Mouse (Mus musculus) G1E-ER4 (cell line): ENCODE results near the gene Mea1. TPM values are rescaled to one million over a fixed set of nuclear protein-coding genes. Genes with fewer than 3 reads are reported as not detected.

Experiments
- GATA1 ChIP-seq: IDR thresholded peaks from one replicate; pipeline ENCODE4 v1.8.0; 2012; ENCODE audit warnings: low read length, inconsistent platforms
- polyA plus RNA-seq: library from polyadenylated mRNA; stranded (reverse); fragments of >175 nt; gene quantifications from 2 replicates; pipeline ENCODE4 v1.2.3, GENCODE M21; 2012

Gene Mea1
- polyA plus RNA-seq, 1 experiment: 119 TPM

- no peak for TF ChIP-seq GATA1
Measured at GRCm38 (mm10) chr17:46651755-46652547, 26.6 kb upstream of the Mea1 start.

DNA sequence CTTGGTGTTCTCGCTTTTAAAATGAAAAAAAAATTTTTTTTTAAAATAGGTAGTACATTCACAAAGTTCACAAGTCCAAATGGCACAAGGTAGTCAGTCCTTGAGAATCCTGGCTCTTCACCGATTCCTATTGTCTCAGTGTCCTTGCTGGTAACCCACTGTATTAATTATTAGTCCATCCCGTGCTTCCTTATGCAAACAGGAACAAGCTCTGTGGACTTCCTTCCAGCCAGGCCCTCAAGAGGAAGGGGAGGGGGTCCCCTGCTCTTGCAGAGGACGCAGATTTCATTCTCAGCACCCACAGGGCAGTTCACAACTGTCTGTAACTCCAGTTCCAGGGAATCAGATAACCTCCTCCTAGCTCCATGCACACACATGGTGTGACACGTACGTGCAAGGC lies 22.5 kb upstream of the Mea1 start:
- no peak for TF ChIP-seq GATA1

DNA sequence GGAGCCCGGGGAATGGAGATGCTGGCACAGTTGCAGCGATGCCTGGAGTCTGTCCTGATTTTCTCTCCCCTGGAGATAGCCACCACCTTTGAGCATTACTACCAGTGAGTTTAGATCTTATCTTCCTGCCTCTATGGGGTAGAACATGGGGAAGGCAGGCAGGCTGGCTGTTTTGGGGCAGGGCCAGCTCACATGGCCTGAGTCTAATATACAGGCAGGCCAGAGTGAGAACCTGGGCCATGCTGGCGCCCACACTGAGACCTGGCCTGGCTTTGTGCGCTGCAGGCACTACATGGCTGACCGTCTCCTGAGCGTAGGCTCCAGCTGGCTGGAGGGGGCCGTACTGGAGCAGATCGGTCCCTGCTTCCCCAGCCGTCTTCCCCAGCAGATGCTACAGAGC lies 17.2 kb upstream of the Mea1 start:
- TF ChIP-seq GATA1: no peak

GRCm38 (mm10) chr17:46661981-46662380 lies 16.6 kb upstream of the Mea1 start:
- no peak for TF ChIP-seq GATA1

GRCm38 (mm10) chr17:46662730-46663129 lies 15.9 kb upstream of the Mea1 start:
- no peak for TF ChIP-seq GATA1

DNA sequence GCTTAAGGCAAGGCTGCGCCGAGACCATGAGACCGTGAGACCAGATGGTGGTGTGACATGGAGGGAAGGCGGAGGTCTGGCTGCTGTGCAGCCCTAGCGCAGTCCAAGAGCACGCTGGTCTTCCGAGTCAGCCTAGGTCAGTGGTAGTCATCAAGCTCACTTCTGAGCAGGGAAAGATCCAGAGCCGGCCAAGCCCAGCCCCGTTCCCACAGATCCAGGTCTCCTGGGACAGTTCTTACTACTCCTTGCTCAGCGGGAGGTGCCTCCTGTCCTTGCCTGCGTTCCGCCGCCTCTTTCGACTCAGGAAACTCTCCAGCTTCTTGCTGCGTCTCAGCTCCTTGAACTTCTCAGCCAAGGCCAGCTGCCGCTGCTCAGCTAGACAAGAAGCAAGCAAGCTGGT lies 10.9 kb upstream of the Mea1 start:
- TF ChIP-seq GATA1: no peak

GRCm38 (mm10) chr17:46669911-46670310 lies 8.7 kb upstream of the Mea1 start:
- TF ChIP-seq GATA1: no peak

- TF ChIP-seq GATA1: no peak
Measured at GRCm38 (mm10) chr17:46673850-46674529, 4.6 kb upstream of the Mea1 start, which contains the start of gene Rrp36. Gene Rrp36 (minus strand): TSS chr17:46674352.

GRCm38 (mm10) chr17:46674530-46675283 lies 3.9 kb upstream of the Mea1 start:
- no peak for TF ChIP-seq GATA1

GRCm38 (mm10) chr17:46678911-46679310 lies 318 bp downstream of the Mea1 start:
- TF ChIP-seq GATA1: no peak

DNA sequence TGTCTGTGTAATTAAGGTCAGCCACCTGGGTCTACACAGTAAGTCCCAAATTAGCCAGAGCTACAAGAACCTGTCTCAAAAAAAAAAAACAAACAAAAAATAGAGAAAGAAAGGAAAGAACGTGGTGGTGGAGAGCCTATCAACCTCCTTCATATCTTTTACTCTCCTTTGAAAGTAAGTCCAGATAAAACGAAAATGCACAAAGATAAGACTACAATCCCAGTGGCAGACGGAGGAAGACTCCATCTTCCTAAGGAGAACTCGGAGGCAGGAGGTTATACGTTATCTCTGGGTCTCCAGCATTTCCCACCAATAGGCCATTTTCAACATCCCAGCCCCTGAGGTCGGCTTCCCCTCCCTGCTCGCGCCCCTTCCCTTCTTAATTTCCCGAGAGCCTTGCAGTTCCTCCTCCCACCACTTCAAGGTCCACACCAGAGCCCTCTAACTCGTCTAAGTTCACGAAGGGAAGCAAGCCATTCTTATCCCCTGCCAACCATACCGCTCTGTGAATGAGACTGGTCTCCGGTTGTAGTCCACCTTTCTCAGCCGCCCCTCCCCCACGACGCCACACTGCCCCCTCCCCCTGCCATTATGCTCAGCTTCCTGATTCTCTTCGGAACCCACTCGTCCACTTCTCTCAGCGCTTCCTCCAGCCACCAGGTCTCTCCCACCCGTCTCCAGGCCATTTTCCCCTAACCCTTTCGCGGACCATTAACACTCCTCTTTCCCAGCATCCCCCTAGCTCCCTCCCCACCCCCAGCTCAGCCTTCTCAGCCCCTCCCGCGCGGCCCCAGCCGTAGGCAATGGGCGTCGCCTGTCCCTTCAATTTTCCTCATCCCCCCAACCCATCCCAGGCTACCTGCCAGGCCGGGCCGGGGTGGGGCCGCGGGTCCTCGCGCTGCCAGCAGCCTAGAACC lies 1.5 kb downstream of the Mea1 start:
- TF ChIP-seq GATA1: no peak

GRCm38 (mm10) chr17:46680760-46681373 lies 2.3 kb downstream of the Mea1 start, which contains the start of gene Klhdc3:
Gene Klhdc3 (minus strand): TSS chr17:46680914.
- no peak for TF ChIP-seq GATA1

- TF ChIP-seq GATA1: no peak
Measured at GRCm38 (mm10) chr17:46681466-46682118, 3.0 kb downstream of the Mea1 start.
